Mouse (Mus musculus) liver, embryonic 12.5 days (tissue): ENCODE data around the gene S1pr3. TPM values are rescaled to one million over a fixed set of nuclear protein-coding genes. Genes with fewer than 3 reads are reported as not detected.

Experiments used
- ATAC-seq: fragments of 200-750 bp; cut with Nextera tagmentation; 2 replicates; pipeline ENCODE4 v1.8.0; 2017; ENCODE audit warnings: moderate number of reproducible peaks, mild to moderate bottlenecking, moderate library complexity
- H3K27ac ChIP-seq: fragments of 300-500 bp; sonication (generic); 2 replicates; pipeline ENCODE4 v1.5.1; 2016; ENCODE audit warnings: mild to moderate bottlenecking
- H3K27me3 ChIP-seq: fragments of 300-500 bp; sonication (generic); replicated peaks from 2 replicates; pipeline ENCODE4 v1.6.1; 2016; ENCODE audit warnings: mild to moderate bottlenecking, moderate library complexity
- H3K36me3 ChIP-seq: fragments of 300-500 bp; sonication (generic); 2 replicates; pipeline ENCODE4 v1.6.1; 2016; ENCODE audit warnings: mild to moderate bottlenecking, moderate library complexity
- H3K4me1 ChIP-seq: fragments of 300-500 bp; sonication (generic); 2 replicates; pipeline ENCODE4 v1.6.1; 2016
- H3K4me2 ChIP-seq: fragments of 300-500 bp; sonication (generic); 2 replicates; pipeline ENCODE4 v1.6.1; 2016; ENCODE audit warnings: mild to moderate bottlenecking, moderate library complexity
- H3K4me3 ChIP-seq: fragments of 300-500 bp; sonication (generic); 2 replicates; pipeline ENCODE4 v1.5.1; 2016; ENCODE audit warnings: mild to moderate bottlenecking, moderate library complexity
- H3K9ac ChIP-seq: fragments of 300-500 bp; sonication (generic); 2 replicates; pipeline ENCODE4 v1.6.1; 2016; ENCODE audit warnings: mild to moderate bottlenecking, moderate library complexity
- H3K9me3 ChIP-seq: fragments of 300-500 bp; sonication (generic); replicated peaks from 2 replicates; pipeline ENCODE4 v1.6.1; 2016; ENCODE audit warnings: mild to moderate bottlenecking, moderate library complexity
- WGBS: fragments of 180-500 bp; shearing (Covaris S2); methylation state at CpG from one replicate; pipeline ENCODE4 v1.1.7; 2016; ENCODE audit not compliant: insufficient replicate concordance; 5-methylcytosine and 5-hydroxymethylcytosine counted together
- polyA plus RNA-seq: library from polyadenylated mRNA; unstranded; fragments of >200 nt; fragmentation: Nextera tagmentation; extraction: Ambion mirVana; gene quantifications from 2 replicates; pipeline ENCODE4 v1.2.1, GENCODE M21; 2016

The S1pr3 gene
- polyA plus RNA-seq, 1 experiment from 2014 or later, result 4.8 TPM

- Histone ChIP-seq H3K27ac (no peak overlapping the region), H3K4me2 (no peak overlapping the region), H3K36me3 (no peaks in the 10 kb centered on the region), H3K4me1 (no peaks in the 10 kb centered on the region), H3K27me3 (no peaks in the 10 kb centered on the region), H3K4me3 (no peak overlapping the region), H3K9ac (no peak overlapping the region), H3K9me3 (no peaks in the 10 kb centered on the region)
- no peak for ATAC-seq
- WGBS, result 70% methylated on average over 14 of the region's 14 CpGs
Observed at GRCm38 (mm10) chr13:51466117-51466841, 57.8 kb downstream of the S1pr3 start.

DNA sequence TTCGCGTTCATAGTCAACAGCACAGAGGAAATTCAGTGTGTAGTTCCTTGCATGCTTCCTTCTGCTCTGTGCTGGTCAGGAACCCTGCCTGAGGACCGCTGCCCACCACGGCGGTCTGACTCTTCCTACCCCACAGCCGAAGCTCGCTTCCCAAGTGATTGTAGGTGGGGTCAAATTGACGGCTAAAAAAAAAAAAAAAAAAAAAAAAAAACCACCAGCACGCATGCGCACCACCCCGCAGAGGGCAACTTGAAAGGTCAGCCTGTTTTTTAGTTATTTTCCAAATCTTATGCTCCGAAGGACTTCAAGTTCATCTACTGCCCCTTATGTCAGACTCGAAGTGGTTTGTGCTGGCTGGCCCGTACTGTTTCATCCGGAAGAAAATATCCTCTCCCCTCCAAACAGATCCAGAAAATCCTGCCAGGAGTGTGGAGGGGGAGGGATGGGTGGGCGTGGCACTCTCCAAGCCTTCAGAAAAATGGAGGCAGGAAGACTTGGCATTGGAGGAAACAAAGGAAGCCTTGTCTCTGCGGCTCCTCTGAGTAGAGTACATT, 60.3 kb downstream of the S1pr3 start:
- H3K9ac ChIP-seq, result no peak overlapping the region
- no peak overlapping the region for H3K4me3 ChIP-seq
- WGBS, result 58% methylated on average over 17 of the region's 17 CpGs

More for the DNA sequence above, 60.3 kb downstream of the S1pr3 start:
- H3K4me1 ChIP-seq, result no peaks in the 10 kb centered on the region
- ATAC-seq, result no peak
- H3K27me3 ChIP-seq, result no peaks in the 10 kb centered on the region
- H3K9me3 ChIP-seq, result no peaks in the 10 kb centered on the region
- H3K4me2 ChIP-seq, result no peak overlapping the region
- no peaks in the 10 kb centered on the region for H3K36me3 ChIP-seq
- no peak overlapping the region for H3K27ac ChIP-seq

Other genes with a start within 250 kb of the S1pr3 start
- gene Nxnl2, start 237.6 kb upstream of the S1pr3 start, polyA plus RNA-seq, result 0.19 and 0.28 TPM in 2 replicates
- gene Shc3, start 160.8 kb downstream of the S1pr3 start, polyA plus RNA-seq, result not detected in 2 replicates
- gene Cks2, start 236.6 kb downstream of the S1pr3 start, polyA plus RNA-seq, result 405 and 413 TPM in 2 replicates
- gene Secisbp2, start 243.1 kb downstream of the S1pr3 start, polyA plus RNA-seq, result 19.7 and 22.7 TPM in 2 replicates